Mouse (Mus musculus): ENCODE measurements at regions not wholly inside any gene's neighbourhood (a gene's known extent, or its start where the extent isn't known, plus 50 kb on each side); places are given as distances from the start of the nearest gene placed in this dataset.
A peak's percentile ranks its signal among the peaks of the same experiment; 100 is the strongest.
"Not testable (repeated sequence)": the region's sequence is repeated elsewhere in the genome, so short reads cannot be mapped to it uniquely, and the experiment has no call there.

- no peak for DNase-seq
Observed at GRCm38 (mm10) chr7:69167456-69167855, 418.4 kb upstream of the Arrdc4 start.

- DNase-seq, result no peak
Observed at GRCm38 (mm10) chr7:69161916-69162315, 412.9 kb upstream of the Arrdc4 start.

- DNase-seq, result no peak
Observed at GRCm38 (mm10) chr7:69142351-69142750, 393.3 kb upstream of the Arrdc4 start.

DNA sequence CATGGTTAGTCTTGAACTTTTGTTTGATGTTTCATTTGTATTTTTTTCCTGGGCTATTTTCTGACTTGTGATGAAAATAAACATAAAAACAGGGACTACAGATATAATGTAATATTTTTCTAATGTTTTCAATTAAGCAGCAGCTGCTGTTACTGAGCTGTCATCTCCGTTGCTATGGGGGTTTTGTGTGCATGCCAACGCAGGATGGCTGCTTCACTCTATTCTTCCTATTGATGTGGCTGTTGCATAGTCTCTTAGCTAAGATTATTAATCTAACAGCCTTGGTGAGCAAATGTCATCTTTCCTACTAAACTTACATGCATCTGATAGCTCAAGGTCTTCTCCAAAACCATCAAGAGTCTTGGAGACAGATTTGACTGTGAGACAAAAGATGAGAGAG is 384.4 kb upstream of the Arrdc4 start:
- no peak for DNase-seq

DNA sequence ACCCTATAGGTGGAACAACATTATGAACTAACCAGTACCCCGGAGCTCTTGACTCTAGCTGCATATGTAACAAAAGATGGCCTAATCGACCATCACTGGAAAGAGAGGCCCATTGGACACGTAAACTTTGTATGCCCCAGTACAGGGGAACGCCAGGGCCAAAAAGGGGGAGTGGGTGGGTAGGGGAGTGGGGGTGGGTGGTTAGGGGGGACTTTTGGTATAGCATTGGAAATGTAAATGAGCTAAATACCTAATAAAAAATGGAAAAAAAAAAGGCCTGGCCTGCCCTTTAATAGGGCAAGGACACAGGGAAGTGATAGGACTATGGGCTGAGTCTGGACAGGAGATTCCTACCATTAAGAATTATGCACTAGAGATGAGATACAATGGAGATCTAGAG is 352.7 kb upstream of the Arrdc4 start:
- not testable (repeated sequence) for DNase-seq

GRCm38 (mm10) chr7:69097587-69098095 is 348.6 kb upstream of the Arrdc4 start:
- no peak for DNase-seq

GRCm38 (mm10) chr7:69074780-69075179 is 325.7 kb upstream of the Arrdc4 start:
- no peak for DNase-seq

DNA sequence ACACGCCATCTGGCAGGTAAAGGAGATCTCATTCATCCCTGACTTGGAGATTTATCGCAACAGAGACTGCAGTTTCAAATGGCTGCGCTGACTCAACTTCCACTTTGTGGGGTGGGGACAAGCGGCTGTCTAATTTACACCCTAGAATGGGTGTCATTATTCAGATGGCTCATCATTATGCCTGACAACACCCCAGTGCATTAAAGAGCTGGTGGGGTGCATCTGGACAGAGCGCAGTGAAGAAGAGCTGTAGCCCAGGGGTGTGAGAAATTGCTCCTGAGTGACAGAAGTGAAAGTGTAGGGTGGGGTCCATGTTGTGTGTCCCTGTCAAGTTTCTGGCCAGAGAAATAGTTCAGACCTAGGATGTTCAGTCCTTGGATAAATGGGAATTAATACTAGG is 314.0 kb upstream of the Arrdc4 start:
- no peak for DNase-seq

- DNase-seq, result no peak
Observed at GRCm38 (mm10) chr7:69062506-69062905, 313.5 kb upstream of the Arrdc4 start.

DNA sequence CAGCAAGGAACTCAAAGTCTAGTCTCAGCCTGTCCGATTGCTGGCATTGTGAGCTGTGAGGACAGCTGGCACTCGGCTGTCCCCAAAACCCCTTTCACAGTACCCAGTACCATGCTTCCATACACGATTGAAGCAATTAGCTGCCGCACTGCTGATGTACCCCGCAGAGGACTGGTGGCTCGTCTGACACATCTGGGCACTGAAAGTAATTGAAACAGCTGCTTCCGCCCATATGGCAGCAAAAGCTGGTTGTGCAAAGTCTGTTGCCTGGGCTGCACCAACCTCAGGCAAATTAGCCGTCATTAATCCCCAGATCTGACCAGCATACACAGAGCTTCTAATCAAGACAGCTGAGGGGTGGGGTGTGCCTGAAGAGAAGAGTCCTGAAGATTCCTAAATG is 313.1 kb upstream of the Arrdc4 start:
- no peak for DNase-seq

GRCm38 (mm10) chr7:69061242-69061641 is 312.2 kb upstream of the Arrdc4 start:
- no peak for DNase-seq

DNA sequence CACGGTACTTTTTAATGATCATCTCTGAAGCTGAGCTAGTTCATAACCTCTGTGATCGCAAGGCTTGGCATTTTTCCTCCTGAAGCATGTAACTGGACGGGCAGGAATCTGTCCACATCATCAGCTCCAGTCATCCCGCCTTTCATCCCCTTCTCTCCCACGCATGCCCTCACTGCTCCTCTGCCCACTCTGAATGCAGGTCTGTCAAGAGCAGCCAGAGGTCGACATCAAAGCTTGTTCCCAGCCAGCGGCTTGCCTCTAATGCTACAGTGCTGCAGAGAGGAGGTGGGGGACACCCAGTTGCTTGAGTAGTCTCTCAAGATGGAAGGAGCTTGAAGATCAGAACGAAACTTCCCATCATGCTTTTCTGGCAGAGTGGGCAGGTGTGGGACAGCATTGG is 267.5 kb upstream of the Arrdc4 start:
- DNase-seq, result no peak

GRCm38 (mm10) chr7:69015047-69015446 is 266.0 kb upstream of the Arrdc4 start:
- no peak for DNase-seq

DNA sequence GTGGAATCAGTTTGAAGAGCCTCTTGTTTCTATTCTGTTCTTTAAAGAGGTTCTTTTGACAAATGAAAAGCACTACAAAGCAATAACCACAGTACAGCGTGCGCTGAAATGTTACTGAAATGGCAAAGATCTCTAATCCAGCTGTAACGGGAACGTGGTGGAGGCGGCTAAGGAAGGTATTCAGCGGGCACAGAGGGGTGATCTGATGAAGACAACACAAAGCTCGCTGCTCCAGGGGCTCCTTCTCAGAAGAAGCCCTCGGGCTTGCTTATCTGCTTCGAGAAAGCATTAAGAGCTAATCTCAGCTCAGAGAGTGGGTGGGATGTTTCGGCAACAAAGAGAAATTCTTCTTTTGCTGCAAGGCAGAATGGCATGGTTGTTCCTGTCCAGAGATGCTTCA is 258.2 kb upstream of the Arrdc4 start:
- DNase-seq, result no peak

- DNase-seq, result no peak
Observed at GRCm38 (mm10) chr7:68988061-68988460, 239.0 kb upstream of the Arrdc4 start.

DNA sequence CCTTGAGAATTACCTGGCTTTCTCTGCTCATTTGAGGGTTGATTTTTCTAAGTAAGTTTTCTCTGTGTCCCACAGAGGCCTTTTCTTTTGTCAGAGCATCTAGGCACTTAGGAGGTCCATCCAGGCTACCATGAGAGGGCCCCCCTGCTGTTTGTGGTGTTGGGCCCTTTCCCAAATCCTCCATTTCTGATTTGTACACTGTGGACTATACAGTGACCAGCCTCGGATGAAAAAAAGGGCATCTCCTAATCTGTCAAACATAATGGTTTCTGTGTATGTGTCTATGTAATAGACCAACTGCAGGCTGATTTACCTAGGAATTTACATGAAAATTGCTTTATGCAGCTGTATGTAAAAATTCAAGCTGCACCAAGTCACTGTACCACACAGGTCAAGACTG is 234.9 kb upstream of the Arrdc4 start:
- no peak for DNase-seq

- no peak for DNase-seq
Observed at GRCm38 (mm10) chr7:68982914-68983502, 234.0 kb upstream of the Arrdc4 start.

GRCm38 (mm10) chr7:68978576-68978975 is 229.5 kb upstream of the Arrdc4 start:
- no peak for DNase-seq

DNA sequence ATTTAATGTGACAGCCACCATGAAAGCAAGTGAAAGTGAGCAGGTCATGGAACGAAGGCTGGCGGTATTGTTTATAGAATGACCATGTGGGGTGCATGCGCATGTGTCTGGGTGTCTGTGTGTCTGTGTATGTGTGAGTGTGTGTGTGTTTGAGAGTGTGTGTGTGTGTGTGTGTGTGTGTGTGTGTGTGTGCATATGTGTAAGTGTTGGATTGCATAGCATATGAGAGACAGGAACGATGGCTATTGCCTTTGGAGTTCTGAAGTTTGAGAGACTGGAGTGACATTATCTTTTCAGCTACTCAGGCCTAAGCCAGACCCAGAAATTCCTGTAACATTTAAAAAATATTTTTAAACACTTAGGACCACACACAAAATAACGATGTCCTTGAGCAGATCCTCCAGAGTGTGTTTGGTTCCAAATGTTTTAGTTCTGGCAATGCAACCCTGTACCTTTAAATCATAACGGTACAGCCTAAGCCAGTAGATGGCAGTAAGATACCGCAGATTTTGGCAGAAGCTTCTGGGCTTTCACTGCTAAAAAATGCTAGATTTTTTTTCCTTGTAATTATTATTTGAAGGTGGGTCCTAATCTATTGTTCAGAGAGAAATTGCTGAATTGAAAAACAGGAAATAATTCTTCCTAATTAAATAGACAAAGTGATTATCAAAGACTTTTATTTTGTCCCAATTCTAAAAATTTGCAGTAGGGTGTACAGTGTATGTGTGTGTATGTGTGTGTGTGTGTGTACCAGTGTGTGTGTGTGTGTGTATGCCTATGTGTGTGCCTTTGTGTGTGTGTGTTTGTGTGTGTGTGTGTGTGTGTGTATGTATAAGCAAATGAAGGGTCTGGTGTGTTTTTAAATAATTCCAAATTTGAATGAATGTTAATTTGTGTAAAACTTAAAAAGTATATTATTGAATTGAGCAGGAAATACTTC is 228.0 kb upstream of the Arrdc4 start:
- peak; percentile 19 for DNase-seq

DNA sequence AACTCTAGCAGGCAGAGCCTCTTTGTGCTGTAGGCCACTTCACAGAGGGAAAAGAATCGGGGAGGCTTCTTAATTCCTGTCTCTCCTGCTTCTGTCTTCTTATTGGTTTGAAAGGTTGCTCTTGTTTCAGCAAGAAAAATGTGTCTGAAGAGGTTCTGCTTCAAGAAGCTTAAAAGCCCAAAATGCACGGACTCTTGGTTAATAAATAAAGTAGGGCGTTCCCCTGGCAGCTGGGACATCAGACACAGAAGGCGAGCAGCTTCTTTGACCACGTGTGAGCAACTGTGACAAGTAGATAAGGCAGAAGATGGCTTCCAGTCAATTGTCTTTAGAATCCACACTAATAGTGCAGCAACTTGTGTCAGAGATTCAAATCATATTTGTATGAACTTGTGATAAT is 226.9 kb upstream of the Arrdc4 start:
- DNase-seq, result no peak

GRCm38 (mm10) chr7:68975580-68975894 is 226.5 kb upstream of the Arrdc4 start:
- no peak for DNase-seq

DNA sequence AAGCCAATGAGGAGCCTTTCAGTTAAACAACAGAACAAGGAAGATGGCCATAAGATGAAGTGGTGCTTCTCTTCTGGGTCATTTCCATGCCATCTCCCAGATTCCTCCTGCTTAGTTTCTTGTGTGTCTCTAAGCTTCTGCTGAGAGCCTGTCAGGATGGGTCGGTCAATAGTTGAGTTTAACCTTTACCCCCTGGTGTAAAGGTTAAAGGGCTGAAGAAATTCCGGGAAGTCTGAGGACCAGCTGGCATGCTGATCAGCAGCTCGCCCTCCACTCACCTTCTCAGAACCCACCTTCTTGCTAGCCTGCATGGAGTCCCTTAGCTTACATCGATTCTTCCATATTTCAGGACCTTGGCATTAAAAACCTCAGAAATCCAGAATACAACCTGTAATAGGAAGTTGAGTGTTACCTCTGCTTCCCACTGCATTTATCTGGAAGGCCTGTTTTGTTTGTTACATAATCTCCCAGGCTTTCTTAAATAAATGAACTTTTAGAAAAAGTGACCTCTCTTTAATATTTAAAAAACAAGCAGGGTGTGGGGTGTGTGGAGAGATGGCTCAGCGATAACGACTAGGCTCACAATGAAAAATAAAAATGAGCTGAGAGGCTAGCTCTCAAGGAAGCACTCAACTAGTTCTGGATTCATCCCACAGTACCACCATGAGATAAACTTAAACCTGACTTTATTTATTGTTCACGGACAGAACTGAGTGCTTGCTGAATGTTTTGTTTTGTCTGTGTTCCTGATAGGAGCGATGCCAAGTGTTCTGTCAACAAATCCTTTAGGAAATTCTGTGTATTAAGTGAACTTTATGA is 225.9 kb upstream of the Arrdc4 start:
- no peak for DNase-seq
